Mouse (Mus musculus) urinary bladder, postnatal 4 days (tissue): ENCODE data around the gene Ptprm.

Source experiments
- DNase-seq, 2 experiments: peaks; one replicate each; pipeline ENCODE4 v3.0.0; 2021 to 2022; ENCODE audit warnings: low spot score in 2 of 2

Gene Ptprm

GRCm38 (mm10) chr17:66674667-66675066 lies 679.6 kb downstream of the Ptprm start:
- no peak for DNase-seq

DNA sequence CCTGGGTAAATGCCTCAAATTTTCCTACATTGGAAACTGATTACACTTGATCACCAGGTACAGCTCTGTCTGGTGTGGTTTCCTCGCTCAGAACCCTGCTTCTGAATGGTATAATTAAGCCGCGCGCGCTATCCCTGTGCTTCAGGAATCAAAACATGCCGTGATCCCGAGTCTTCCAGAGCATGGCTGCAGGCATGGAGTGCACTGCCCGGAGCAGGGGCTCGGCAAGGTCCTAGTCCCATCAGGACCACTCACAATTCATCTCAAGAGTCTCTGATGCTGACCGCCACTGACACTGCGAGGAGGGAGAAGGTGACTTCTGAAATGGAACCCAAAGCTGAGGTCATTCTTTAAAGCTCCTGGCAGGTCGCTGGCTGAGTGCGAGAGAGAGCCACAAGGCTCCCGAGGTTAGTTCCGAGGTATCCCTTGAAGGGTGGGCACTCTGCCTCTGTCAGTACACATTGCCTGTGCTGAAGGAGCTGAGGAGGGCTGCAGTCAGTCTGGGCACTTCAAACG lies 682.5 kb downstream of the Ptprm start:
- no peak for DNase-seq

DNA sequence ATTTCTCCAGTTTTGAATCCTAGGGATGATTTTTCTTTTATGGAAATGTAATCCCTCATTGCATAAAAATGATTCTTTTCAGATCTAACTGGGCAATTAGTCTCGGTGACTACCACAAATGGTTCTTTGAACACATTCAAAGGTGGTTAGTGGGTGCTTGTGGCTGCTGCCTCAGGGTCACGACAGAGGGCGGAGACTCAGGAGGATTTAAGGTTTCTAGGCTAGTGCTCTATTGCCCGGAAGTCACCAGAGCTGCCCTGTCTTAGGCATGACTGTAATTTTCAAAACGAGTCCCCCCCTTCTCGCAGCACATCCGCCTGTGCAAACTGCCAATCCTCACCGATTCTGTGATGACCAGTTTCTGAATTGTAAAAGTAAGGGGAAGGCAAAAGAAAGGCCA lies 683.0 kb downstream of the Ptprm start:
- no peak for DNase-seq

DNA sequence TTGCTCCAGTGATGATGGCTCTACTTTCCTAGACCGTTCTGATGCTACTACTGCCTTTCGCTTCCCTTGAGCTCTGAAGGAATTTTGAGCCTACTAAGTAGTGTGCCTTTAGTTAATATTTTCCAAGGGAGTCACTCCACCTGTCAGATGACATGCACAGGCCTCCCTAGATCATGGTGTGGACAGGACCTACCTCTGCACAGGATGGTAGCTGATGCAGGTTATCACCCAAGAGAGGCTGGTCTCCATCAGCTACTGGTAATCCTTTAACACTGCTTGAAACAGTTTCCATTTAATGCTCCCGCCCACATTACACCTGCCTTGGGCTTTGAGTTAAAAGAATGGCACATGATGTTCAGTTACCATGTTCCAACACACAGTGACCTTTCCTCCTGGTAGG lies 688.5 kb downstream of the Ptprm start:
- DNase-seq: no peak

GRCm38 (mm10) chr17:66665201-66665756 lies 689.0 kb downstream of the Ptprm start:
- no peak for DNase-seq

DNA sequence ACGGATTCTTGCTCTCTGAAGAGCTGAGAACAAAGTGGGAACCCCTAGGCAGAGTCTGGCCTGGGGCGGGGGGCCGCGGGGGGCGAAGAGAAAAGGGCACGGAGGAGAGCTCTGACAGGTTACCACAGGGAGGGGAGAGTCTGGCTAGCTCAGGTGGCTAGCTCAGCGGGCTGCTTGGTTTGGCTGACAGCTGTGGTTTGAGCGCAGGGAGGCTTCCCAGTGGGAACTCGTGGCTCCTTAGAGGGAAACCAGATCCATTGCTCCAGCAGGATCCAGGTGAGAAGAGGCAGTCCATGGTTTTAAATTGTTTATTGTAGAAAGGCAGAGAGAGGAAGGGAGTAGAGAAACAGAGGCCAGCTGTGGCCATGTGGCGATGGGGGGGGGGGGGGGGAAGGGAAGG lies 689.5 kb downstream of the Ptprm start:
- DNase-seq: no peak

DNA sequence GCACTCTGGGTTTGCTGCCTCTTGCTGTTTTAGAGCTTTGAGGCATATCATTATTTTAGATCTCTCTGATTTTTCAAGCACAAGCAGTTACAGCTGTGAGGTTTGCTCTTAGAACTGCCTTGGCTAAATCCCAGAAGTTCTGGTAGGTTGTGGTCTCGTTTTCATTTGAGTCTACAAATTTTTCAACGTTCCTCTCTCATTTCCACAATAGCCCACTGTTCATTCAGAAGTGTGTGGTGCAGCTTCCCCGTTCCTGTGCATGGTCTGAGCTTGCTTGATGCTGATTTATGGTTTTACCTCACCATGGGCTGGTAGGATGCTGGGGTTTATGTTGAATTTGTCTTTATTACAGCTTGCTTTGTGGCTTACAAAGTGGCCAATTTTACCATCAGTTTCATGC lies 695.0 kb downstream of the Ptprm start:
- no peak for DNase-seq

GRCm38 (mm10) chr17:66637951-66638722 lies 716.1 kb downstream of the Ptprm start:
- no peak for DNase-seq

DNA sequence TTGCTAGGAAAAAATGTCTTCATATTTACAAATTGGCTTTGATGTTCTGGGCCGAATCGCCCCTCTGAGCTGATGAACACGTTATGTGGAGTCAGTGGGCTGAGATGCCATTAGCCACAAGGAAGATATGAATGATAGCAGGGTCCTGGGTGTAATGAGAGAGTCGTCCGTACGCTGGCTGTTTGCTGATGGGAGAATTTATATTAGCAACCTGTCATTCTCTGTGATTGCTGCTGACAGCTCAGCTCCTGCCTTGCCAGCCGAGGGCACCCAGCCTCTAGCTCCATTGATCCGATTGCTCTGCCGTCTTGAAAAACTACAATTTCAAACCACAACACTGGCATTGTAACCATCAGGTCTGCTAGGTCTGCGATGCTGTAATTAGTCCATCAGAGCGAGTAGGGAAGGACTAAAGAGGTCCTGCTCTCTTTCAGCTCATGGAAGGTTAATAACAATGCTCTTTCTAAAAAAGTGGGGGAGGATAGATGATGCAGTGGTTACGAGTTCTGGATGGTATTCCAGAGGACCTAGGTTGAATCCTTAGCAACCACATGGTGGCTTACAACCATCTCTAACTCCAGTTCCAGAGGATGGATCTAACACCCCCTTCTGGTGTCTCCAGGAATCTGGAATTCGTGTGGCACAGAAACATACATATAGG lies 734.1 kb downstream of the Ptprm start:
- DNase-seq: no peak

GRCm38 (mm10) chr17:66619255-66619826 lies 734.9 kb downstream of the Ptprm start:
- no peak for DNase-seq
